Mouse (Mus musculus) heart, postnatal 0 days (tissue): ENCODE data around the gene Cdh15.

Experiments used
- CTCF ChIP-seq: IDR thresholded peaks from 2 replicates; pipeline ENCODE4 v1.5.1; 2016; ENCODE audit warnings: antibody characterized with exemption, control low read depth, low read depth
- EP300 ChIP-seq: IDR thresholded peaks from 2 replicates; pipeline ENCODE4 v1.6.1; 2016; ENCODE audit warnings: antibody characterized with exemption, low read depth

- TF ChIP-seq CTCF = no peak
- no peak for TF ChIP-seq EP300
Observed at GRCm38 (mm10) chr8:122866231-122866630, 18.5 kb downstream of the Cdh15 start.
